Mouse (Mus musculus) erythroblast, embryonic 14.5 days (primary cell): ENCODE measurements around the gene Tmcc1. TPM values are rescaled to one million over a fixed set of nuclear protein-coding genes. Genes with fewer than 3 reads are reported as not detected.

ENCODE experiments used
- H3K27me3 ChIP-seq: 2 replicates; pipeline ENCODE4 v1.6.1; 2012; ENCODE audit warnings: inconsistent platforms; ENCODE audit not compliant: control insufficient read depth
- H3K36me3 ChIP-seq: 2 replicates; pipeline ENCODE4 v1.6.1; 2012; ENCODE audit warnings: mild to moderate bottlenecking, inconsistent platforms; ENCODE audit not compliant: control insufficient read depth
- H3K4me1 ChIP-seq: 2 replicates; pipeline ENCODE4 v1.6.1; 2012; ENCODE audit warnings: inconsistent platforms; ENCODE audit not compliant: control insufficient read depth
- H3K4me3 ChIP-seq: replicated peaks from 2 replicates; pipeline ENCODE3; 2012; ENCODE audit warnings: moderate library complexity, mild to moderate bottlenecking, inconsistent platforms
- H3K9me3 ChIP-seq: 2 replicates; pipeline ENCODE4 v1.6.1; 2012; ENCODE audit warnings: low read length, inconsistent platforms, mixed read lengths; ENCODE audit not compliant: control insufficient read depth
- GATA1 ChIP-seq: IDR thresholded peaks from 2 replicates; pipeline ENCODE4 v1.6.1; 2012; ENCODE audit warnings: low read length, inconsistent platforms, mixed read lengths
- TAL1 ChIP-seq: IDR thresholded peaks from 3 replicates; pipeline ENCODE4 v1.6.1; 2012; ENCODE audit warnings: low read length, inconsistent platforms, mixed read lengths
- polyA plus RNA-seq: library from polyadenylated mRNA; stranded (reverse); fragments of >175 nt; gene quantifications from 2 replicates; pipeline ENCODE4 v1.2.3, GENCODE M21; 2012

The Tmcc1 gene
- polyA plus RNA-seq, 1 experiment = 0.06 TPM

GRCm38 (mm10) chr6:115968700-115969099 lies 224.6 kb downstream of the Tmcc1 start:
- no peak overlapping the region for H3K4me3 ChIP-seq
- H3K9me3 ChIP-seq = no peaks in the 10 kb centered on the region
- no peaks in the 10 kb centered on the region for H3K4me1 ChIP-seq
- no peak for TF ChIP-seq TAL1
- no peak for TF ChIP-seq GATA1
- H3K36me3 ChIP-seq = no peaks in the 10 kb centered on the region
- H3K27me3 ChIP-seq = no peaks in the 10 kb centered on the region

Other genes with a start within 250 kb of the Tmcc1 start
- 0.09 TPM in 1 of 2 replicates, not detected in the other for gene H1foo, start 248.5 kb downstream of the Tmcc1 start, polyA plus RNA-seq
- 0.11 and 0.18 TPM in 2 replicates for gene Plxnd1, start 198.5 kb downstream of the Tmcc1 start, polyA plus RNA-seq
- gene Washc2, start 14.6 kb upstream of the Tmcc1 start, polyA plus RNA-seq = 0.52 and 0.56 TPM in 2 replicates
- 0.05 and 0.08 TPM in 2 replicates for gene Zfand4, start 70.7 kb upstream of the Tmcc1 start, polyA plus RNA-seq
- 4.5 and 5.5 TPM in 2 replicates for gene March8, start 144.5 kb upstream of the Tmcc1 start, polyA plus RNA-seq